Mouse (Mus musculus) brown adipose tissue, adult 24 weeks (tissue): ENCODE measurements around the gene Naglu. TPM values are rescaled to one million over a fixed set of nuclear protein-coding genes. Genes with fewer than 3 reads are reported as not detected.

Experiments
- H3K27ac ChIP-seq: fragments of 200-500 bp; replicated peaks from 2 replicates; pipeline ENCODE4 v1.5.1; 2012; ENCODE audit warnings: low read depth, mild to moderate bottlenecking, low read length
- H3K4me1 ChIP-seq: fragments of 200-500 bp; 2 replicates; pipeline ENCODE4 v1.6.1; 2012; ENCODE audit warnings: low read length, mixed read lengths; ENCODE audit not compliant: control insufficient read depth, insufficient read depth, insufficient read length
- H3K4me3 ChIP-seq: fragments of 200-500 bp; 2 replicates; pipeline ENCODE4 v1.5.1; 2012; ENCODE audit warnings: low read depth, mild to moderate bottlenecking, low read length, moderate library complexity; ENCODE audit not compliant: insufficient read depth
- polyA plus RNA-seq: library from polyadenylated mRNA; stranded (reverse); fragments of >200 nt; gene quantifications from 2 replicates; pipeline ENCODE4 v1.2.4, GENCODE M21; 2012; ENCODE audit not compliant: missing spikeins, insufficient read depth, insufficient read length

Naglu gene
- 4.4 and 7.1 TPM in 2 replicates for polyA plus RNA-seq

GRCm38 (mm10) chr11:101069391-101070188 is at the start of gene Naglu:
Gene Naglu, plus strand, starts transcription at chr11:101070012.
- H3K27ac ChIP-seq: peak within 1 kb of the TSS; percentile 58
- H3K4me3 ChIP-seq: peak within 1 kb of the TSS; percentile 77
- H3K4me1 ChIP-seq: peaks cover 1% of the 10 kb centered on the region; the same call in 1 of the 2 replicates

GRCm38 (mm10) chr11:101023371-101023770 is 46.4 kb upstream of the Naglu start:
- no peak overlapping the region for H3K4me3 ChIP-seq
- H3K4me1 ChIP-seq: no peaks in the 10 kb centered on the region
- H3K27ac ChIP-seq: no peak overlapping the region

GRCm38 (mm10) chr11:101024001-101024400 is 45.8 kb upstream of the Naglu start:
- no peak overlapping the region for H3K27ac ChIP-seq
- no peak overlapping the region for H3K4me3 ChIP-seq
- no peaks in the 10 kb centered on the region for H3K4me1 ChIP-seq

GRCm38 (mm10) chr11:101027121-101027520 is 42.7 kb upstream of the Naglu start:
- Histone ChIP-seq H3K4me1 (no peaks in the 10 kb centered on the region), H3K4me3 (no peak overlapping the region), H3K27ac (no peak overlapping the region)

GRCm38 (mm10) chr11:101029320-101029719 is 40.5 kb upstream of the Naglu start:
- no peaks in the 10 kb centered on the region for H3K4me1 ChIP-seq
- no peak overlapping the region for H3K27ac ChIP-seq
- no peak overlapping the region for H3K4me3 ChIP-seq

GRCm38 (mm10) chr11:101030136-101030807 is 39.5 kb upstream of the Naglu start:
- Histone ChIP-seq H3K27ac (no peak overlapping the region), H3K4me3 (no peak overlapping the region)

GRCm38 (mm10) chr11:101030808-101031156 is 39.0 kb upstream of the Naglu start:
- Histone ChIP-seq H3K4me3 (no peak overlapping the region), H3K27ac (no peak overlapping the region), H3K4me1 (no peaks in the 10 kb centered on the region)

More at GRCm38 (mm10) chr11:101030136-101030807, 39.5 kb upstream of the Naglu start:
- no peaks in the 10 kb centered on the region for H3K4me1 ChIP-seq

- no peak overlapping the region for H3K27ac ChIP-seq
- H3K4me3 ChIP-seq: no peak overlapping the region
- no peaks in the 10 kb centered on the region for H3K4me1 ChIP-seq
Observed at GRCm38 (mm10) chr11:101031470-101031869, 38.3 kb upstream of the Naglu start.

- Histone ChIP-seq H3K4me3 (no peak overlapping the region), H3K4me1 (no peaks in the 10 kb centered on the region), H3K27ac (no peak overlapping the region)
Observed at GRCm38 (mm10) chr11:101033856-101034500, 35.8 kb upstream of the Naglu start.

- Histone ChIP-seq H3K4me1 (no peaks in the 10 kb centered on the region), H3K27ac (no peak overlapping the region), H3K4me3 (no peak overlapping the region)
Observed at GRCm38 (mm10) chr11:101034614-101035327, 35.0 kb upstream of the Naglu start.

- Histone ChIP-seq H3K4me3 (no peak overlapping the region), H3K4me1 (no peaks in the 10 kb centered on the region), H3K27ac (no peak overlapping the region)
Observed at GRCm38 (mm10) chr11:101035328-101035695, 34.5 kb upstream of the Naglu start.

GRCm38 (mm10) chr11:101037795-101038194 is 32.0 kb upstream of the Naglu start:
- no peak overlapping the region for H3K4me3 ChIP-seq
- no peaks in the 10 kb centered on the region for H3K4me1 ChIP-seq
- no peak overlapping the region for H3K27ac ChIP-seq

- H3K4me3 ChIP-seq: no peak overlapping the region
- no peak overlapping the region for H3K27ac ChIP-seq
- H3K4me1 ChIP-seq: peaks cover 3% of the 10 kb centered on the region; the same call in 1 of the 2 replicates
Observed at GRCm38 (mm10) chr11:101045826-101046225, 24.0 kb upstream of the Naglu start.

- H3K4me1 ChIP-seq: peaks cover 3% of the 10 kb centered on the region; the same call in 1 of the 2 replicates
- no peak overlapping the region for H3K4me3 ChIP-seq
- peak overlapping the region; percentile 25; the same call in 1 of the 2 replicates for H3K27ac ChIP-seq
Observed at GRCm38 (mm10) chr11:101046440-101046839, 23.4 kb upstream of the Naglu start.

- Histone ChIP-seq H3K4me3 (no peak overlapping the region), H3K4me1 (peaks cover 6% of the 10 kb centered on the region), H3K27ac (no peak overlapping the region)
Observed at GRCm38 (mm10) chr11:101047502-101047901, 22.3 kb upstream of the Naglu start.
